Mouse (Mus musculus): ENCODE results near the gene Dgkq.

GRCm38 (mm10) chr5:108659698-108660631 is 9.5 kb downstream of the Dgkq start, which contains the start of gene Idua:
- TF ChIP-seq CTCF (conservative IDR thresholded peaks at IDR 0.05; ENCODE audit: low read length) (no peak), NANOG (IDR thresholded peaks at IDR 0.05; ENCODE audit: borderline replicate concordance, low read length) (no peak)

Data from E14TG2a.4 (cell line).